Mouse (Mus musculus): Measurements from ENCODE around the gene Nsd1. TPM values are rescaled to one million over a fixed set of nuclear protein-coding genes. Genes with fewer than 3 reads are reported as not detected.
A peak's percentile ranks its signal among the peaks of the same experiment; 100 is the strongest.

The Nsd1 gene
- polyA plus RNA-seq, 1 experiment from 2014 or later: 44.6 TPM

DNA sequence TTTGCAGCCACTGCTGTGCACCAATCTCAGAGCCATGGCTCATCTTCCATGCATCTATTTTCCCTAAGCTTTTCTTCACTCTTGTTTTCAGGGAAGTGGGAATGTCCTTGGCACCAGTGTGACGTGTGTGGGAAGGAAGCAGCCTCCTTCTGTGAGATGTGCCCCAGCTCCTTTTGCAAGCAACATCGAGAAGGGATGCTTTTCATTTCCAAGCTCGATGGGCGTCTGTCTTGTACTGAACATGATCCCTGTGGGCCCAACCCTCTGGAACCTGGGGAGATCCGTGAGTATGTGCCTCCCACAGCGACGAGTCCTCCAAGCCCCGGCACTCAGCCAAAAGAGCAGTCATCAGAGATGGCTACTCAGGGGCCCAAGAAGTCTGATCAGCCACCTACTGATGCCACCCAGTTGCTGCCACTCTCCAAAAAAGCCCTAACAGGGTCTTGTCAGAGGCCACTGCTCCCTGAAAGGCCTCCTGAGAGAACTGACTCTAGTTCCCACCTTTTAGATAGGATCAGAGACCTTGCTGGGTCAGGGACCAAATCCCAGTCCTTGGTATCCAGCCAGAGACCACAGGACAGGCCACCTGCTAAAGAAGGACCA, 102.5 kb downstream of the Nsd1 start:
- Histone ChIP-seq H3K27me3 (ENCODE audit: control insufficient read depth, insufficient read depth, low read length) (no peaks in the 10 kb centered on the region), H3K4me2 (ENCODE audit: low read depth, low read length) (no peak overlapping the region), H3K9me3 (replicated peaks; ENCODE audit: control insufficient read depth, low read length) (no peaks in the 10 kb centered on the region), H3K27ac (ENCODE audit: low read length) (no peak overlapping the region), H3K36me3 (ENCODE audit: control insufficient read depth, insufficient read depth, low read length) (peaks cover 34% of the 10 kb centered on the region), H3K9ac (ENCODE audit: low read length) (no peak overlapping the region), H3K4me3 (replicated peaks; ENCODE audit: low read length) (no peak overlapping the region), H3K4me1 (ENCODE audit: control insufficient read depth, insufficient read depth, low read length) (no peaks in the 10 kb centered on the region)
- 86% methylated on average over 8 of the region's 8 CpGs for WGBS
- ATAC-seq (ENCODE audit: insufficient read depth, low FRiP score): no peak

DNA sequence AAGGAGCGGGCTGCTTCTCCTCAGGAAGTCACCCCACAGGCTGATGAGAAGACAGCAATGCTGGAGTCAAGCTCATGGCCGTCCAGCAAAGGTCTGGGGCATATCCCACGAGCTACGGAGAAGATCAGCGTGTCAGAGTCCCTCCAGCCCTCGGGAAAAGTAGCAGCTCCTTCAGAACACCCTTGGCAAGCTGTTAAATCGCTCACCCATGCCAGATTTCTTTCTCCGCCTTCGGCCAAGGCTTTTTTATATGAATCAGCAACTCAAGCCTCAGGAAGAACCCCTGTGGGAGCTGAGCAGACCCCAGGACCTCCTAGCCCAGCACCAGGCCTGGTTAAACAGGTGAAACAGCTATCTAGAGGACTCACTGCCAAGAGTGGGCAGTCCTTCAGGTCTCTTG, 103.5 kb downstream of the Nsd1 start:
- peaks cover 32% of the 10 kb centered on the region for H3K36me3 ChIP-seq (ENCODE audit: control insufficient read depth, insufficient read depth, low read length)
- no peak overlapping the region for H3K9ac ChIP-seq (ENCODE audit: low read length)
- no peaks in the 10 kb centered on the region for H3K9me3 ChIP-seq (replicated peaks; ENCODE audit: control insufficient read depth, low read length)
- 88% methylated on average over 9 of the region's 9 CpGs for WGBS
- ATAC-seq (ENCODE audit: insufficient read depth, low FRiP score): no peak
- H3K27me3 ChIP-seq (ENCODE audit: control insufficient read depth, insufficient read depth, low read length): no peaks in the 10 kb centered on the region
- no peak overlapping the region for H3K4me3 ChIP-seq (replicated peaks; ENCODE audit: low read length)
- H3K27ac ChIP-seq (ENCODE audit: low read length): no peak overlapping the region
- no peak overlapping the region for H3K4me2 ChIP-seq (ENCODE audit: low read depth, low read length)
- no peaks in the 10 kb centered on the region for H3K4me1 ChIP-seq (ENCODE audit: control insufficient read depth, insufficient read depth, low read length)

DNA sequence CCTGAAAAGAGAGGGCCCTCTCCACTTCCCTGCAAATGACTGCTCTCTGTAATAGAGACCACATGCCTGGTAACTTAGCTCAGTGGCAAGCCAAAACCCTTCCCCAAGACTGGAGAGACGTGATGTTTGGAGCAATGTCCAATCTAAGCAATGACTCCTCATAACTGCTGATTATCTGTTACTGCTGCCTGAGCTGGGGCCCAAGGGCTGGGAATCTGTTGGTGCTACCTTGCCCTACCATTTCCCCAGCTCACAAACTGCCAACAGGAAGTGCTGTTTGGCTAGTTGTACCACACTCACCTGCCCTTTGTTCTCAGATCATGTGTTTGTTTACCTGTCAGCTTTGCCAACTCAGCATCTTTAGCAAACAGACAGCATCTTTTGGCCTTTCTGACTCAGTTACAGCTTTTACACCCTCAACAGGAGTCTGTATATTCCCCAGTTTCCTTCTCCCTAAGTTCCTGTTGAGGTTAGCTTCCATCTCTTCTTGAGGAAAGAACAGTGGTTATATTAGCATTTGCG, 105.4 kb downstream of the Nsd1 start:
- H3K36me3 ChIP-seq (ENCODE audit: control insufficient read depth, insufficient read depth, low read length): peaks cover 37% of the 10 kb centered on the region
- no peak overlapping the region for H3K4me2 ChIP-seq (ENCODE audit: low read depth, low read length)
- H3K4me3 ChIP-seq (replicated peaks; ENCODE audit: low read length): no peak overlapping the region
- H3K4me1 ChIP-seq (ENCODE audit: control insufficient read depth, insufficient read depth, low read length): no peaks in the 10 kb centered on the region; the same call in 1 of the 2 replicates
- 73% methylated on average over 2 of the region's 2 CpGs for WGBS
- no peaks in the 10 kb centered on the region for H3K27me3 ChIP-seq (ENCODE audit: control insufficient read depth, insufficient read depth, low read length)
- no peaks in the 10 kb centered on the region for H3K9me3 ChIP-seq (replicated peaks; ENCODE audit: control insufficient read depth, low read length)
- no peak overlapping the region for H3K9ac ChIP-seq (ENCODE audit: low read length)
- no peak for ATAC-seq (ENCODE audit: insufficient read depth, low FRiP score)
- no peak overlapping the region for H3K27ac ChIP-seq (ENCODE audit: low read length)

DNA sequence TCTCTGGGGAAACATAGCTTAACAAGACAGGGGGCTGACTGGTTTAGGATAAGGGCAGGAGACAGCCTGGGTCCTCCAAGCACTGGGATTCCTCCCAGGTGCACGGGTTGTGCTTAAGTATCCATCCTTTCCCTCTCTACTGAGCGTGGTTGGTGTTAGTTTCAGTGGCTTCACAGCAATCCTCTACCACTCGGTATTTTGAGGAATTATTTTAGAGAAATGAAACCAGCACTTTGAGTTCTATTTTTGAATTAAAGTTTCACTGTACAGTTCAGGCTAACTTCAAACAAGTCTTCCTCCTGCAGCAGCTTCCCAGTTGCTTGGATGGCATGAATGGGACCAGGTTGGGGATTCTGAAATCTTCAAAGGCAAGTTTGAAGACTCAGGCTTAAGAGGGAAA, 108.8 kb downstream of the Nsd1 start:
- Histone ChIP-seq H3K27ac (ENCODE audit: low read length) (peak overlapping the region; percentile 61), H3K36me3 (ENCODE audit: control insufficient read depth, insufficient read depth, low read length) (peaks cover 7% of the 10 kb centered on the region; the same call in 1 of the 2 replicates), H3K27me3 (ENCODE audit: control insufficient read depth, insufficient read depth, low read length) (no peaks in the 10 kb centered on the region), H3K4me3 (replicated peaks; ENCODE audit: low read length) (no peak overlapping the region), H3K9me3 (replicated peaks; ENCODE audit: control insufficient read depth, low read length) (no peaks in the 10 kb centered on the region), H3K9ac (ENCODE audit: low read length) (no peak overlapping the region), H3K4me1 (ENCODE audit: control insufficient read depth, insufficient read depth, low read length) (peaks cover 17% of the 10 kb centered on the region), H3K4me2 (ENCODE audit: low read depth, low read length) (no peak overlapping the region)
- 76% methylated on average over 3 of the region's 3 CpGs for WGBS
- no peak for ATAC-seq (ENCODE audit: insufficient read depth, low FRiP score)

DNA sequence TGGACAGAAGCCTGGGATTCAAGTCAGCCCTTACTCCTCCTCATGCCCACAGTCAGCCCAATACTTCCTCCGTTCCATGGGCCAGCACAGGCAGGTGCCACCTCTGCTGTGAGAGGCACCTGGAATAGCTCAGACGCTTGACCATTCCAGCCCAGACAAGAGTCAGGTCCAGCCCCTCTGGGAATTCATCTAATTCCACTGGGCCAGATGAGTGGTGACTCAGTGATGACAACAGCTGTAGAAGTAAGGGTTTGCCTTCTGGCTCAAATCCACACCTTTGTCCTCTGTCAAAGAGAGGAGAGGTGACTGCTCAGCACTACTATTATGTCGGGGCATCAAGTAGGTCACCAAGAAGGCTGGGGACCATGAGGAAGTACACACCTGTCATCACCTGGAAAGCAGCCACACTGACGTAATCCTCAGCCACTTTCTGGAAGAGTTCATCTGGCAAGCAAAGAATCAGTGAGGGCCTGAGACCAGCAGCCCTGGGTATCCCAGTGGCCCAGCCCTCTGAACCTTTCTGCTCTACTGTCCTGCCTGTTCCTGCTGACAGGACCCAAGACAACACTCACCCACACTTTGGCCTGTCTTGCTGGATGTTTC, 110.5 kb downstream of the Nsd1 start, which contains the start of gene Prelid1:
Prelid1 (plus strand) TSS at position 570 of the 603 bp plus-strand sequence.
- peak; percentile 9; the same call in 1 of the 2 replicates for ATAC-seq (ENCODE audit: insufficient read depth, low FRiP score)
- peaks cover 5% of the 10 kb centered on the region; the same call in 1 of the 2 replicates for H3K36me3 ChIP-seq (ENCODE audit: control insufficient read depth, insufficient read depth, low read length)
- peak within 1 kb of the TSS; percentile 91 for H3K27ac ChIP-seq (ENCODE audit: low read length)
- no peaks in the 10 kb centered on the region for H3K9me3 ChIP-seq (replicated peaks; ENCODE audit: control insufficient read depth, low read length)
- H3K4me2 ChIP-seq (ENCODE audit: low read depth, low read length): peak within 1 kb of the TSS; percentile 86
- H3K4me3 ChIP-seq (replicated peaks; ENCODE audit: low read length): peak within 1 kb of the TSS; percentile 95
- peaks cover 25% of the 10 kb centered on the region for H3K4me1 ChIP-seq (ENCODE audit: control insufficient read depth, insufficient read depth, low read length)
- WGBS: 63% methylated on average over 4 of the region's 4 CpGs
- H3K9ac ChIP-seq (ENCODE audit: low read length): peak within 1 kb of the TSS; percentile 96
- no peaks in the 10 kb centered on the region for H3K27me3 ChIP-seq (ENCODE audit: control insufficient read depth, insufficient read depth, low read length)

DNA sequence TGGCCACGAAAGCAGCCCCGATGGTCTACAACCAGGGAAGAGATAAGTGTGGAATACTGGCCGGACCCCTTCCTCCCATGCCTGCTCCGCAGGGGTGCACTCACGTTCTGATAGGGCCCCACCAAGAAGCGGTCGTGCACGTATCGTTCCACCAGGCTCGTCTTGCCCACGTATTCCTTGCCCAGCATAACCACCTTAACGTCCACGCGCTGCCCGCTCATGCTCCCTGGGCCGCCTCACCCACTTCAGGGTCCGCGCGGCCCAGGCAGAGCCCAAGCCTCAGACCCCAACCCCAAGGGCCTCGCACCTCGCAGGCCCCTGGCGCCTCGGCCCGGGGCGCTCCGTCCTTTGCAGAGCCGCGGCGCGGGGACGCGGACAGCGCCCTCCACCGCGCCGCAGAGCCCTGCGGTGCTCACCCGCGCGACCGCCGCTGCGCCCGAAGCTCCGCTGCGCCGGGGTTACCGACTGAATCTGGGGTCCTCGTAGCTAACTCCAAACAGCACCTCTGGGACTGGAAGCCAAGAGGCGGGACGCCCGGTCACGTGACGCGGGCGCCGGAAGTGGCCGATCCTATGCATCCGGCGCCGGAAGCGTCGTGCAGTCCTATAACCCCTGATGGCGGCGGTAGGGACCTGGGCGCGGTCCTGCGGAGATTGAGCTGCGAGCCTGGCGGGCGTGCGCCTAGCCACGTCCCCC, 112.0 kb downstream of the Nsd1 start, which contains the start of gene Rab24:
Rab24 (minus strand) TSS at position 513 of the 696 bp plus-strand sequence.
- peak; percentile 89 for ATAC-seq (ENCODE audit: insufficient read depth, low FRiP score)
- Histone ChIP-seq H3K4me2 (ENCODE audit: low read depth, low read length) (peak within 1 kb of the TSS; percentile 86), H3K36me3 (ENCODE audit: control insufficient read depth, insufficient read depth, low read length) (peaks cover 14% of the 10 kb centered on the region; the same call in 1 of the 2 replicates), H3K9me3 (replicated peaks; ENCODE audit: control insufficient read depth, low read length) (no peaks in the 10 kb centered on the region), H3K27ac (ENCODE audit: low read length) (peak within 1 kb of the TSS; percentile 91), H3K4me3 (replicated peaks; ENCODE audit: low read length) (peak within 1 kb of the TSS; percentile 95), H3K27me3 (ENCODE audit: control insufficient read depth, insufficient read depth, low read length) (no peaks in the 10 kb centered on the region), H3K4me1 (ENCODE audit: control insufficient read depth, insufficient read depth, low read length) (peaks cover 28% of the 10 kb centered on the region), H3K9ac (ENCODE audit: low read length) (peak within 1 kb of the TSS; percentile 96)
- WGBS: under 1% methylated on average over 73 of the region's 73 CpGs

DNA sequence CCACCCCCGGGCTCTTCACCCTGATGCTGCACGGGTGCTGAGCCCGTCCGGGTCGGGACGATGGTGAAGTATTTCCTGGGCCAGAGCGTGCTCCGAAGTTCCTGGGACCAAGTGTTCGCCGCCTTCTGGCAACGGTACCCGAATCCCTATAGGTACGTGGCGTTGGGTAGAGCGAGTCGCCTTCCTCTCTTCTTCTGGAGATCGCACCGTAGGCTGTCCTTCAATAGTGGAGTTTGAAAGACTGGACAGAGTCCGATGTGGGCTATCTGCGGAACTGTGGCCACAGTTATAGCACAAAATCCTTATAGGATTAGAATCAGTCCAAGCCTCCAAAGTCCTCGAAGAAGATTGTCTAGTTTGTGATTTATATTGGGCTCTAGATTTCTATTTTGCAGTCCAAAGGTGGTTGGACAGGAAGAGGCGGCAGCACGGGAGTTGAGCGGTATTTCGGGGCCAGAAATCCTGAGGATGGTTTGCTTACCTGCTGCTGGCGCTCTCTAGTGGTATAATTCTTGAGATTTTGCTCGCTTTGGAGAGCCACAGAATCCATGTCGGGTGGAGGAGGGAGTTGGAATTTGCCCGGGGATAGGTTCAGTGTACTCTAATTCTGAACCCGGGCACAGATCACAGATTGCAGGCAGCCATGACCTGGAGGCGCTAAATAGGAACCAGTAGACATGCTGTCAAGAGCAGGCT, 112.7 kb downstream of the Nsd1 start:
- peaks cover 14% of the 10 kb centered on the region; the same call in 1 of the 2 replicates for H3K36me3 ChIP-seq (ENCODE audit: control insufficient read depth, insufficient read depth, low read length)
- H3K9ac ChIP-seq (ENCODE audit: low read length): peak overlapping the region; percentile 96
- peaks cover 32% of the 10 kb centered on the region for H3K4me1 ChIP-seq (ENCODE audit: control insufficient read depth, insufficient read depth, low read length)
- ATAC-seq (ENCODE audit: insufficient read depth, low FRiP score): no peak
- peak overlapping the region; percentile 86 for H3K4me2 ChIP-seq (ENCODE audit: low read depth, low read length)
- H3K27me3 ChIP-seq (ENCODE audit: control insufficient read depth, insufficient read depth, low read length): no peaks in the 10 kb centered on the region
- WGBS: under 1% methylated on average over 31 of the region's 31 CpGs
- peak overlapping the region; percentile 95 for H3K4me3 ChIP-seq (replicated peaks; ENCODE audit: low read length)
- no peaks in the 10 kb centered on the region for H3K9me3 ChIP-seq (replicated peaks; ENCODE audit: control insufficient read depth, low read length)
- peak overlapping the region; percentile 91 for H3K27ac ChIP-seq (ENCODE audit: low read length)

DNA sequence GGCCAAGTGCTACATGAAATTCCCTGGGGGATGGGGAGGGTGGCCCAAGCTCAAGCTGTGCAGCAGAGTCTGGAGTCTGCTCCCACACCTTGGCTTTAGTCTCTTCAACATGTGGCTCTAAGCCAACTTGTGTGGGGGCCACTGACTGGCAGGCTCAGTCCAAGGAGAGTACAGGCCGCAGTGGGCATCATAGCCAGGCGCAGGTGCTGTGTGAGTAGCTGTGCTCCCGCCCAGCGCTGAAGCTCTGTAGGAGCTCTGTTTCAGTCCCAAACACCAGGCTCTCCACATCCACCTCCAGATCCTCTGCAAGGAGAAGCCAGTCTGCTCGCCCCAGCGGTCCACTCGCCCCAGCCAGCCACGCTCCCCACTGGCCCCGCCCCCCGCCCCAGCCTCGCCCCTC, 116.0 kb downstream of the Nsd1 start:
- Histone ChIP-seq H3K27ac (ENCODE audit: low read length) (no peak overlapping the region), H3K4me2 (ENCODE audit: low read depth, low read length) (no peak overlapping the region), H3K4me1 (ENCODE audit: control insufficient read depth, insufficient read depth, low read length) (peaks cover 52% of the 10 kb centered on the region), H3K36me3 (ENCODE audit: control insufficient read depth, insufficient read depth, low read length) (peaks cover 9% of the 10 kb centered on the region; the same call in 1 of the 2 replicates), H3K4me3 (replicated peaks; ENCODE audit: low read length) (no peak overlapping the region), H3K27me3 (ENCODE audit: control insufficient read depth, insufficient read depth, low read length) (no peaks in the 10 kb centered on the region), H3K9me3 (replicated peaks; ENCODE audit: control insufficient read depth, low read length) (no peaks in the 10 kb centered on the region), H3K9ac (ENCODE audit: low read length) (peak overlapping the region; percentile 18; the same call in 1 of the 2 replicates)
- 61% methylated on average over 11 of the region's 11 CpGs for WGBS
- no peak for ATAC-seq (ENCODE audit: insufficient read depth, low FRiP score)
